Mouse (Mus musculus) heart, adult 2 months (tissue): ENCODE measurements around the gene Olfr715.

ENCODE experiments used
- CTCF ChIP-seq: fragments of 200-600 bp; IDR thresholded peaks from 2 replicates; pipeline ENCODE4 v1.8.1; 2022; ENCODE audit warnings: antibody characterized with exemption, mild to moderate bottlenecking, moderate library complexity
- EP300 ChIP-seq: fragments of 200-500 bp; IDR thresholded peaks from 2 replicates; pipeline ENCODE4 v1.6.1; 2011; ENCODE audit warnings: low read depth, low read length, control low read depth; ENCODE audit not compliant: insufficient read depth
- POLR2A ChIP-seq: fragments of 200-500 bp; IDR thresholded peaks from 2 replicates; pipeline ENCODE4 v1.6.1; 2011; ENCODE audit warnings: mild to moderate bottlenecking, low read depth, low read length, control low read depth; ENCODE audit not compliant: insufficient read depth

DNA sequence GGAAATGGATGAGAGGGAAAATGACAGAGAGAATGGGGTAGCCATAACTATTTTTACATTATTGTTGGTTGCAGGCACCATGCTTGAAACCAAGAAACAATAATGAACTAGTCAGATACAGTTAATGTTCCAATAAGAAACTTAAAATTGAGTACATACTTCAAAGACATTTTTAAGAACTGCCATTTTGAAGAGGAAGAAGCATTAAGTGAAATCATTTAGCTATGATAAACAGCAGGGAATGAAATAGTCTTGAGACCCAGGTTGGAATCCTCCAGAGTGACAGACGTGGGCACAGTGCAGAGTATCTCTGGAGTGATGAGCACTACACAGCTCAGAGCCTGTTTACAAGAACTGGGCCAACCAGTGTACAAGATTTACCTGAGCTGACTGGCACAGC lies 38.0 kb downstream of the Olfr715 start, which contains the start of gene Olfr17:
- TF ChIP-seq CTCF = no peak
- no peak for TF ChIP-seq POLR2A
- TF ChIP-seq EP300 = no peak
